Mouse (Mus musculus) embryonic fibroblast, embryonic 13.5 days (primary cell): ENCODE measurements around the gene Rsl24d1.

ENCODE experiments used
- CTCF ChIP-seq: IDR thresholded peaks from 2 replicates; pipeline ENCODE4 v1.5.1; 2011; ENCODE audit warnings: mild to moderate bottlenecking, control low read depth, low read length, moderate library complexity, borderline replicate concordance; ENCODE audit not compliant: insufficient read depth
- POLR2A ChIP-seq: IDR thresholded peaks from 2 replicates; pipeline ENCODE4 v1.6.1; 2011; ENCODE audit warnings: low read depth, mild to moderate bottlenecking, control low read depth, low read length, moderate library complexity

- TF ChIP-seq CTCF (no peak), POLR2A (no peak)
These were observed 46.1 kb upstream of the Rsl24d1 start for GRCm38 (mm10) chr9:73067086-73067485.
